Mouse (Mus musculus) testis, adult 2 months (tissue): Measurements from ENCODE around the gene Fgg. TPM values are rescaled to one million over a fixed set of nuclear protein-coding genes. Genes with fewer than 3 reads are reported as not detected.

ENCODE experiments used
- H3K27ac ChIP-seq: fragments of 200-500 bp; 2 replicates; pipeline ENCODE4 v1.5.1; 2012; ENCODE audit warnings: low read depth, low read length; ENCODE audit not compliant: control insufficient read depth, insufficient read depth
- H3K27me3 ChIP-seq: fragments of 200-500 bp; 2 replicates; pipeline ENCODE4 v1.6.1; 2012; ENCODE audit warnings: mild to moderate bottlenecking, low read length, moderate library complexity; ENCODE audit not compliant: control insufficient read depth, insufficient read depth
- H3K36me3 ChIP-seq: fragments of 200-500 bp; 2 replicates; pipeline ENCODE4 v1.6.1; 2012; ENCODE audit warnings: mild to moderate bottlenecking, low read length; ENCODE audit not compliant: control insufficient read depth, insufficient read depth
- H3K4me1 ChIP-seq: fragments of 200-500 bp; 2 replicates; pipeline ENCODE4 v1.6.1; 2012; ENCODE audit warnings: low read length; ENCODE audit not compliant: control insufficient read depth, insufficient read depth
- H3K4me3 ChIP-seq: fragments of 200-500 bp; 2 replicates; pipeline ENCODE4 v1.5.1; 2012; ENCODE audit warnings: low read depth, mild to moderate bottlenecking, low read length, moderate library complexity, mixed read lengths; ENCODE audit not compliant: control insufficient read depth
- CTCF ChIP-seq: fragments of 200-500 bp; IDR thresholded peaks from 2 replicates; pipeline ENCODE4 v1.5.1; 2012; ENCODE audit warnings: low read depth, mild to moderate bottlenecking, inconsistent platforms, low read length, moderate library complexity; ENCODE audit not compliant: control insufficient read depth, insufficient read depth, insufficient replicate concordance
- POLR2A ChIP-seq: fragments of 200-500 bp; IDR thresholded peaks from 2 replicates; pipeline ENCODE4 v1.6.1; 2012; ENCODE audit warnings: low read depth, mild to moderate bottlenecking, inconsistent platforms, low read length, moderate library complexity; ENCODE audit not compliant: control insufficient read depth
- polyA plus RNA-seq: library from polyadenylated mRNA; depleted of rRNA; stranded (reverse); fragments of >200 nt; gene quantifications from 2 replicates; pipeline ENCODE4 v1.2.3, GENCODE M21; 2012; rRNA removed

Fgg gene
- polyA plus RNA-seq, 1 experiment, result 0.20 TPM

- H3K4me1 ChIP-seq, result peaks cover 6% of the 10 kb centered on the region; the same call in 1 of the 2 replicates
- no peak for TF ChIP-seq POLR2A
- TF ChIP-seq CTCF, result no peak
- H3K27ac ChIP-seq, result peak overlapping the region; percentile 75
- peak overlapping the region; percentile 99 for H3K4me3 ChIP-seq
- no peaks in the 10 kb centered on the region for H3K27me3 ChIP-seq
- H3K36me3 ChIP-seq, result no peaks in the 10 kb centered on the region; the same call in none of the 2 replicates
These were observed 47.2 kb downstream of the Fgg start for GRCm38 (mm10) chr3:83054759-83055158.

- H3K27me3 ChIP-seq, result no peaks in the 10 kb centered on the region
- no peaks in the 10 kb centered on the region; the same call in none of the 2 replicates for H3K36me3 ChIP-seq
- no peak for TF ChIP-seq CTCF
- peak; percentile 95 for TF ChIP-seq POLR2A
- peaks cover 6% of the 10 kb centered on the region; the same call in 1 of the 2 replicates for H3K4me1 ChIP-seq
- peak within 1 kb of the TSS; percentile 92 for H3K27ac ChIP-seq
- H3K4me3 ChIP-seq, result peak within 1 kb of the TSS; percentile 99
These were observed 47.9 kb downstream of the Fgg start, which contains the start of gene Plrg1 for GRCm38 (mm10) chr3:83055281-83056038. TSS of gene Plrg1 (plus strand) at chr3:83055522.

GRCm38 (mm10) chr3:83057046-83057445 lies 49.5 kb downstream of the Fgg start:
- Histone ChIP-seq H3K27me3 (no peaks in the 10 kb centered on the region), H3K4me1 (peaks cover 6% of the 10 kb centered on the region; the same call in 1 of the 2 replicates), H3K27ac (no peak overlapping the region), H3K4me3 (no peak overlapping the region), H3K36me3 (peaks cover 1% of the 10 kb centered on the region)
- TF ChIP-seq CTCF, result no peak
- TF ChIP-seq POLR2A, result no peak

Other genes with a start within 250 kb of the Fgg start
- gene Rbm46, start 131.2 kb upstream of the Fgg start, polyA plus RNA-seq, result 13.0 and 15.4 TPM in 2 replicates
- gene Lrat, start 103.8 kb upstream of the Fgg start, polyA plus RNA-seq, result 3.1 and 3.4 TPM in 2 replicates
- 0.06 TPM in 1 of 2 replicates, not detected in the other for gene Fga, start 18.4 kb downstream of the Fgg start, polyA plus RNA-seq
- gene Fgb, start 42.1 kb downstream of the Fgg start, polyA plus RNA-seq, result 0.07 and 0.11 TPM in 2 replicates
- 28.9 and 31.4 TPM in 2 replicates for gene Plrg1, start 47.8 kb downstream of the Fgg start, polyA plus RNA-seq
- 0.01 and 0.02 TPM in 2 replicates for gene Dchs2, start 120.2 kb downstream of the Fgg start, polyA plus RNA-seq